Mouse (Mus musculus) stomach, postnatal 0 days (tissue): ENCODE measurements around the gene Tgoln1.

Source experiments
- CTCF ChIP-seq: IDR thresholded peaks from 2 replicates; pipeline ENCODE4 v1.5.1; 2016; ENCODE audit warnings: antibody characterized with exemption, low read depth, mild to moderate bottlenecking, moderate library complexity
- EP300 ChIP-seq: optimal IDR thresholded peaks from 2 replicates; pipeline ENCODE3; 2016; ENCODE audit warnings: antibody characterized with exemption

DNA sequence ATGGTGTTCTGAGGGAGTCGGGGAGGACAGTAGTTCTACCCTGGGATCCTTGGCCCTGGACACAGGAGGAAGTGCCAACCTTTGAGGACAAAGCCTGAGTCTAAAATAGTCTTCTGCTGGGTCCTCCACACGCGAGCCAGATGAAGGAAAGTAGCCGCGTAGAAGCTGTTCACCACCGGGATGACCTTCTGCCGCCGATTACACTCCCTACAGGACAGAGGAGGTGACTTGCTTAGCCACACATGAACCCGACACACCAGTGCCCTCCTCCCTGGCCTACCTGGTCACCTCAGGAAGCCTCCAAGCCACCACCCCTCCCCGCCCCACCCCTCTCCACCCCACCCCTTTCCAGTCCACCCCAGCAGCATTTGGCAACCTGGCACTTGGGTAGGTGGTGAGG, 48.1 kb downstream of the Tgoln1 start:
- no peak for TF ChIP-seq CTCF
- TF ChIP-seq EP300, result no peak
